Mouse (Mus musculus) erythroblast, embryonic 14.5 days (primary cell): ENCODE results near the gene Mrpl33. TPM values are rescaled to one million over a fixed set of nuclear protein-coding genes. Genes with fewer than 3 reads are reported as not detected.
A peak's percentile ranks its signal among the peaks of the same experiment; 100 is the strongest.

ENCODE experiments used
- H3K27me3 ChIP-seq: 2 replicates; pipeline ENCODE4 v1.6.1; 2012; ENCODE audit warnings: inconsistent platforms; ENCODE audit not compliant: control insufficient read depth
- H3K36me3 ChIP-seq: 2 replicates; pipeline ENCODE4 v1.6.1; 2012; ENCODE audit warnings: mild to moderate bottlenecking, inconsistent platforms; ENCODE audit not compliant: control insufficient read depth
- H3K4me1 ChIP-seq: 2 replicates; pipeline ENCODE4 v1.6.1; 2012; ENCODE audit warnings: inconsistent platforms; ENCODE audit not compliant: control insufficient read depth
- H3K4me3 ChIP-seq: replicated peaks from 2 replicates; pipeline ENCODE3; 2012; ENCODE audit warnings: moderate library complexity, mild to moderate bottlenecking, inconsistent platforms
- H3K9me3 ChIP-seq: 2 replicates; pipeline ENCODE4 v1.6.1; 2012; ENCODE audit warnings: low read length, inconsistent platforms, mixed read lengths; ENCODE audit not compliant: control insufficient read depth
- GATA1 ChIP-seq: IDR thresholded peaks from 2 replicates; pipeline ENCODE4 v1.6.1; 2012; ENCODE audit warnings: low read length, inconsistent platforms, mixed read lengths
- TAL1 ChIP-seq: IDR thresholded peaks from 3 replicates; pipeline ENCODE4 v1.6.1; 2012; ENCODE audit warnings: low read length, inconsistent platforms, mixed read lengths
- polyA plus RNA-seq: library from polyadenylated mRNA; stranded (reverse); fragments of >175 nt; gene quantifications from 2 replicates; pipeline ENCODE4 v1.2.3, GENCODE M21; 2012

Mrpl33 gene
- polyA plus RNA-seq, 1 experiment = 0.78 TPM

DNA sequence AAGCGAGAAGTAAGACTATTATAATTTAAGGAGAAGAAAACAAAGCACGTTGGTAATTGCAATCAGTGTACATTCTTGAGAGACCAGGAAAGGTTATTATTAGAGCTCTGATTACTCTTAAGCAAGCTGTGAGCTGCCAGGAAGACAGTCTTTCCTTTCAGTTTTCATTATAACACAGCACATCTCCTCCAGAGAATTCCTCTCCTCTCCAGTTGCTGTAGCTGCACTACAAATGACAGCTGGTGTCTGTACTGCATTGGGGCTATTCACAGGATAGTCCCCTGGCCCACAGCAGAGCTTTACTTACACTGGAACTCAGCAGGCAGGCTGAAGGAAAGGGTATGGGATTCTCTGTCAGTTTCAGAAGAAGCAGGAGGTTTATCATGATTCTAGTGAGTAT is 76.7 kb downstream of the Mrpl33 start:
- no peaks in the 10 kb centered on the region for H3K27me3 ChIP-seq
- H3K36me3 ChIP-seq = peaks cover 17% of the 10 kb centered on the region
- no peaks in the 10 kb centered on the region for H3K9me3 ChIP-seq
- no peak for TF ChIP-seq TAL1
- no peak for TF ChIP-seq GATA1
- peaks cover 3% of the 10 kb centered on the region; the same call in 1 of the 2 replicates for H3K4me1 ChIP-seq
- no peak overlapping the region for H3K4me3 ChIP-seq

DNA sequence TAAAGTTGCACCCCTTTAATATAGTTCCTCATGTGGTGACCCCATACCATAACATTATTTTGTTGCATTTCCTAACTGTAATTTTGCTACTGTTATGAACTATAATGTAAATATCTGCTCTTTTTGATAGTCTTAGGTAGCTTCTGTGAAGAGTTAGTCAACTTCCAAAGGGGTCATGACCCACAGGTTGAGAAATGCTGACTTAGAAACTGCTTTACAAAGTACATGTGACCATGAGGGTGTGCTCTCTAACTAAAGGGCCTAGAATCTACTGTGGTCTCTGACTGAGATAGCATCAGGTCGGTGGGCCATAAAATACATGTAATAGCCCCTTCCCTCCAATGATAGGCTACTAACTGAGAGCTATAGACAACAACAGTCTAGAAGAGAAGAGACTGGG is 81.3 kb downstream of the Mrpl33 start:
- Histone ChIP-seq H3K9me3 (no peaks in the 10 kb centered on the region), H3K36me3 (peaks cover 14% of the 10 kb centered on the region), H3K27me3 (no peaks in the 10 kb centered on the region), H3K4me3 (no peak overlapping the region), H3K4me1 (peaks cover 7% of the 10 kb centered on the region; the same call in 1 of the 2 replicates)
- TF ChIP-seq TAL1 = no peak
- TF ChIP-seq GATA1 = no peak

DNA sequence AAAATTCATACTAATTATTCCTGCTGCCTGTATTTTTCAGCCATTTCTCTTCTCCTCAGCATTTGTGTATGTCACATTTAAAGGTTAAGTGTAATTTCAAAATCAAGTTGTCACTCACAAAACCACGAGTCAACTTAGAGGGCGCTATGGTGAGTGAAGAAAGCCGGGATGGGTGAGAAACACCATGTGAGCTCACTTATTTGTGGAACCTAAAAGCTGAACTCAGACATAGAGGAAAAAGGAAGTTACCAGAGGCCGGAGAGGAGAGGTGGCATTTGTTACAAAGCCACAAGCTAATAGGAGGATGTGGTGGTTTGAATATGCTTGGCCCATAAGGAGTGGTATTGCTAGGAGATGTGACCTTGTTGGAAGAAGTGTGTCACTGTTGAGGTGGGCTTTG is 83.4 kb downstream of the Mrpl33 start:
- no peak overlapping the region for H3K4me3 ChIP-seq
- H3K4me1 ChIP-seq = peaks cover 24% of the 10 kb centered on the region
- no peaks in the 10 kb centered on the region for H3K9me3 ChIP-seq
- no peaks in the 10 kb centered on the region for H3K27me3 ChIP-seq
- TF ChIP-seq TAL1 (no peak), GATA1 (no peak)
- H3K36me3 ChIP-seq = peaks cover 12% of the 10 kb centered on the region

DNA sequence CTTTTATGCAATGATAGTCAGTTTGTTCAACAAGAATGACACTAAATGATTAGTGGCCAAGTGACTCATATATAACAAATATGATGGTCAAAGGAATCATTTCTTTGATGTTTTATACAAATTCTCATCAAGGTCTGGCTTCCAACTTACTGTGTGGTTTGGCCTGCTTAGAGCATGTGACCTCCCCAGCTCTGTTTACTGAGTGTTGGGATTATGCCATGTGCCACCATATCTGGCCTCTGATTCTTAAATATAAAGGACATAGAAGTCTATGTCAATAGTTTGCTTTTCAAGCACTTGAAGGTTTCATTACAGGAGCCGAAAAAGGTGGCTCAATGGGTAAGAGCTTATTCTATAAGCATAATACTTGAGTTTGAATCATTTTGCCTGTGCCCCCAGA is 85.6 kb downstream of the Mrpl33 start:
- Histone ChIP-seq H3K27me3 (no peaks in the 10 kb centered on the region), H3K36me3 (peaks cover 12% of the 10 kb centered on the region), H3K4me1 (peaks cover 44% of the 10 kb centered on the region), H3K4me3 (no peak overlapping the region), H3K9me3 (no peaks in the 10 kb centered on the region)
- TF ChIP-seq TAL1 (no peak), GATA1 (no peak)

DNA sequence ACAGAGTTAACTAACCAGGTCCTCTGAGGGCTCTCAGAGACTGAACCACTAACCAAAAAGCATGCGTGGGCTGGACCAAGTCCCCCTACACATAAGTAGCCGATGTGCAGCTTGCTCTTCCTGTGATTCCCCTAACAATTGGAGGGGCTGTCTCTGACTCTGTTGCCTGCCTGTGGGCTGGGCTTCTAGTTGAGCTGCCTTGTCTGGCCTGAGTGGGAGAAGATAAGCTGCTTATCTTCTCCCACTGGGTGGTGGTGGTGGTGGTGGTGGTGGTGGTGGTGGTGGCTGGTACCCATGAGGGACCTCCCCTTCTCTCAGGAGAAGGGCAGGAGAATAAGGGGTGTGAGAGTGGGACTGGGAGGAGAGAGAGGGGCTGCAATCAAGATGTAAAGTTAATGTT is 89.3 kb downstream of the Mrpl33 start:
- H3K9me3 ChIP-seq = no peaks in the 10 kb centered on the region
- H3K36me3 ChIP-seq = peaks cover 7% of the 10 kb centered on the region
- peaks cover 61% of the 10 kb centered on the region for H3K4me1 ChIP-seq
- peak overlapping the region; percentile 56 for H3K4me3 ChIP-seq
- H3K27me3 ChIP-seq = no peaks in the 10 kb centered on the region
- TF ChIP-seq GATA1 = peak; percentile 74
- TF ChIP-seq TAL1 = peak; percentile 63

DNA sequence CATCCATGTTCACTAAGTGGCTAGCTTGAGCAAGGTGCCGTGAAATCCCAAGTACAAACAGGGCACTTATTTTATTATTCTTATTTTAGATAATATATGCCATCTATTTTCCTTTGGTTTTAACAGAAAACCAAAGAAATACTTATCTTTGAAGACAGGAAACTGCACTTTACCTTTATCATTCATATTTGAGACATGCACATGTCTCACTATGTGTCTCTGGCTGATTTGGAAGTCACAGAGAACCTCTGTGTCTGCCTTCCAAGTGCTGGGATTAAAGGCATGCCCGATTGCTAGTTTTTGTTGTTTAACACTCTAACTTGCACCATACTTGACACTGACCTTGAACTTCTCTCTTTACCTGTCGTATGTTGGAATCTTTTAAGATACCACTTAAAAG is 91.2 kb downstream of the Mrpl33 start:
- Histone ChIP-seq H3K27me3 (no peaks in the 10 kb centered on the region), H3K9me3 (no peaks in the 10 kb centered on the region), H3K4me1 (peaks cover 65% of the 10 kb centered on the region), H3K36me3 (peaks cover 16% of the 10 kb centered on the region), H3K4me3 (no peak overlapping the region)
- TF ChIP-seq GATA1 (no peak), TAL1 (peak; percentile 45; the same call in 1 of the 3 replicates)

DNA sequence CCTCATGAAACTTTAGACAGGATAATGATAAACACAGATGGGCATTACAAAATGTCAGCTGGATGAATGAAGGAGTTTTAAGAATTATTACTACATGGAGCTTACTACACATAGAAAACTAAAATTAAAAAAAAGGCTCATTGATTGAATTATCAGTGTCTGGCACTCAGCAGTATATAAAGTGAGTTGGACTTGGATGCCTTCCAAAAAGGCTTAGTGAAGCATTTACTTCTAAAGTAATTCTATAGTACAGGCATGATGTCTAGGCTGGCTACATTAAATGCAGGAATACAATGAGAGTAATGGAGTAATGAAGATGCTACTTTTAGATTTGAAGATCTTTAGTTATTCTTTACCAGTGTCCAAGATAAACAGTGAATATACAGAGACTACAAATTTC is 96.5 kb downstream of the Mrpl33 start:
- TF ChIP-seq TAL1 = no peak
- TF ChIP-seq GATA1 = no peak
- H3K36me3 ChIP-seq = peaks cover 26% of the 10 kb centered on the region
- H3K4me3 ChIP-seq = no peak overlapping the region
- H3K9me3 ChIP-seq = no peaks in the 10 kb centered on the region
- H3K27me3 ChIP-seq = no peaks in the 10 kb centered on the region
- peaks cover 46% of the 10 kb centered on the region for H3K4me1 ChIP-seq

DNA sequence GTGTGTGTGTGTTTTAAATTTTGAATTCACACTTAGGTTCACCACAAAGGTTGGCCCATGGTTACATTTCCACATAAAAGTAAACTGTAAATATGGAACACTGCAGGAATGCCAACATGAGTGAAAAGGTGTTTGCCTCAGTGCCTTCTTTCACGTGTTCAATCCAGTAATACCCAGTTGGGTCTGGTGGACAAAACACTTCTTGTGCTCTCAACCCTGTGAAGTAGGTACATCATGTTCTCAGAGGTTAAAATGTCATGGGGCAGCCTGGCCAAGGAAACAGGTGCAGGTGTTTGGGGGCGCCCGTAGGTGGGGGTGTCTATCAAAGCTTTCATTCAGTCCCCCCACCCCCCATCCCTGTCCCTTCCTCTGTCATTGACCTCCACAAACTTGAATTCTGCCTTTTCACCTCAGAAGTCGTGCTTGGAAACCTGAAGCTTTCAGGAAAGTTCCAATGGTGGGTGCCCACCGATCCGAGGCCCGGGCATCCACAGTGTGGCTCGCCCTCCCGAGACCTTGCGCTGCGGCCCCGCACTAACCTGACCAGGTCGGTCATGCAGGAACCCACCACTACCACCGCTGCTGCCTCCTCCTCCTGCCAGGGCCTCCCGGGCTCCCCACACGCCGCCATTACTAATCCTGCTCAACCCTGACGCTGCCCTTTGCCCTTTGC is 100.4 kb downstream of the Mrpl33 start, which contains the start of gene Rbks:
Gene Rbks, minus strand, starts transcription at position 657 of the 673 bp plus-strand sequence.
- Histone ChIP-seq H3K27me3 (no peaks in the 10 kb centered on the region), H3K4me3 (peak within 1 kb of the TSS; percentile 88), H3K36me3 (peaks cover 18% of the 10 kb centered on the region), H3K9me3 (no peaks in the 10 kb centered on the region), H3K4me1 (peaks cover 55% of the 10 kb centered on the region)
- TF ChIP-seq GATA1 = no peak
- TF ChIP-seq TAL1 = no peak

DNA sequence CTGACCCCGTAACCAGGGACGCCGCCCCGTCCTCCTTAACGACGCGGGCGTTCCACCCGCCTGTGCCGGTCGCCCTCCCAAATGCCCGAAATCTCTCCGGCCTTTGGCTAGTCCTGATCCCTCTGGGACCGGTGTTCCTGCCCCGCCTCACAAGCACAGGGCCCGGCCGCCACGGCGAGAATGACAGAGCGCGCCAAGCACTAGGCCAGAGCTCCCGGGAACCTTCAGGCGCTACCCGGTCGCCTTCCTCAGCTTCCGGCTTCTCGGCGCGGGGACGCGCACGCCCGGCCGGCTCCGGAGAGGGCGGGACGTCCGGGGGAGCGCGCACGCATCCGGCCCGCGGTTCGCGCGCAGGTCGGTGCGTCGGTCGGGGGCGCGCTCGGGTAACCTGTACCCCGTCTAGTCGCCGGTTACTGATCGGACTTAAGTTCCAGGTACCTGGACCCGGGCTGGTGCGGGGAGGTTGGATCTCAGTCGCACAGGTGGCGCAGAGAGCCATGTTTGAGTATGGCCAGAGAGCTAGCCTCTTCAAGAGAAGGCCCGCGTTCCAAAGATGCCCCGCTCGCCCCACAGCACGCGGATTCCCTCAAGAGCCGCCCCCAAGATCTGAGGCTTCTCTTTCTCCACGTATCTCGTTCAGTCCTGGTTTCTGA is 101.0 kb downstream of the Mrpl33 start, which contains the start of gene Babam2:
Gene Babam2, plus strand, starts transcription at position 41 of the 653 bp plus-strand sequence.
- Histone ChIP-seq H3K9me3 (no peaks in the 10 kb centered on the region), H3K36me3 (peaks cover 20% of the 10 kb centered on the region), H3K4me1 (peaks cover 61% of the 10 kb centered on the region), H3K4me3 (peak within 1 kb of the TSS; percentile 88), H3K27me3 (no peaks in the 10 kb centered on the region)
- TF ChIP-seq GATA1 (no peak), TAL1 (no peak)
